Comparison of ENCODE assay signal across 8 mouse cellular contexts in genomic region chr12:24493011-24493410, GRCm38 (mm10). TPM values are rescaled to one million over a fixed set of nuclear protein-coding genes. Genes with fewer than 3 reads are reported as not detected.
DNase-seq lines count a peak whose midpoint lies in the region; ATAC-seq and TF ChIP-seq lines count a peak whose summit lies in the region.

No protein-coding gene starts in this region.

- no peaks in the 10 kb centered on the region for H3K36me3 ChIP-seq in heart, embryonic 12.5 days
- H3K36me3 ChIP-seq in intestine, postnatal 0 days (ENCODE audit: control insufficient read depth, insufficient read depth): no peaks in the 10 kb centered on the region
- H3K36me3 ChIP-seq in stomach, embryonic 16.5 days (ENCODE audit: control insufficient read depth, insufficient read depth, low read length): no peaks in the 10 kb centered on the region

- intact Hi-C loops in heart, postnatal 25 days (cut with DNase I): no loop called here

- peak overlapping the region; percentile 63 for H3K4me2 ChIP-seq in heart, embryonic 12.5 days
- H3K4me2 ChIP-seq in intestine, postnatal 0 days (replicated peaks; ENCODE audit: low read depth): peak overlapping the region; percentile 54; the same call in 1 of the 2 replicates
- peak overlapping the region; percentile 31 for H3K4me2 ChIP-seq in stomach, embryonic 16.5 days (ENCODE audit: low read depth, low read length)

- H3K4me3 ChIP-seq in heart, embryonic 12.5 days: peak overlapping the region; percentile 31; the same call in 1 of the 2 replicates
- no peak overlapping the region; the same call in 1 of the 2 replicates for H3K4me3 ChIP-seq in intestine, postnatal 0 days (ENCODE audit: low read depth, low read length)
- peak overlapping the region; percentile 19 for H3K4me3 ChIP-seq in stomach, embryonic 16.5 days (replicated peaks; ENCODE audit: low read length)

- no peaks in the 10 kb centered on the region for H3K9me3 ChIP-seq in heart, embryonic 12.5 days (replicated peaks)
- H3K9me3 ChIP-seq in intestine, postnatal 0 days (ENCODE audit: control insufficient read depth): no peaks in the 10 kb centered on the region
- H3K9me3 ChIP-seq in stomach, embryonic 16.5 days (replicated peaks; ENCODE audit: control insufficient read depth, low read length): no peaks in the 10 kb centered on the region

- WGBS in heart, embryonic 12.5 days: 63% methylated on average over 9 of the region's 9 CpGs
- WGBS in intestine, postnatal 0 days: 67% methylated on average over 9 of the region's 9 CpGs
- whole genome bisulfite sequencing in stomach, embryonic 16.5 days: 68% methylated on average over 9 of the region's 9 CpGs

- H3K4me1 ChIP-seq in heart, embryonic 12.5 days (replicated peaks): peaks cover 4% of the 10 kb centered on the region; the same call in 1 of the 2 replicates
- H3K4me1 ChIP-seq in intestine, postnatal 0 days (replicated peaks; ENCODE audit: control insufficient read depth, insufficient read depth, low read length): no peaks in the 10 kb centered on the region
- H3K4me1 ChIP-seq in stomach, embryonic 16.5 days (ENCODE audit: control insufficient read depth, insufficient read depth, low read length): no peaks in the 10 kb centered on the region

- TF ChIP-seq CTCF in intestine, postnatal 0 days (IDR thresholded peaks at IDR 0.05; ENCODE audit: low read depth): no peak

- H3K27ac ChIP-seq in heart, embryonic 12.5 days (ENCODE audit: poor library complexity, severe bottlenecking): no peak overlapping the region
- no peak overlapping the region for H3K27ac ChIP-seq in intestine, postnatal 0 days (ENCODE audit: low read depth, low read length)
- H3K27ac ChIP-seq in stomach, embryonic 16.5 days (ENCODE audit: low read length): no peak overlapping the region

- no peak overlapping the region for H3K9ac ChIP-seq in heart, embryonic 12.5 days
- no peak overlapping the region for H3K9ac ChIP-seq in intestine, postnatal 0 days (ENCODE audit: low read depth, low read length)
- H3K9ac ChIP-seq in stomach, embryonic 16.5 days (ENCODE audit: low read length): no peak overlapping the region

- DNase-seq in heart, postnatal 25 days (ENCODE audit: low spot score): no peak
- DNase-seq in thymus, postnatal 14 days: peak; percentile 6
- DNase-seq in thymus, postnatal 0 days (ENCODE audit: low spot score): no peak
- DNase-seq in layer of hippocampus, postnatal 25 days (ENCODE audit: extremely low spot score in 1 of 2, low spot score in 1 of 2): no peak
- no peak for DNase-seq in retina, embryonic 14.5 days (ENCODE audit: low spot score)

- no peaks in the 10 kb centered on the region for H3K27me3 ChIP-seq in heart, embryonic 12.5 days (replicated peaks)
- no peaks in the 10 kb centered on the region for H3K27me3 ChIP-seq in intestine, postnatal 0 days (replicated peaks; ENCODE audit: control insufficient read depth, insufficient read depth, low read length)
- no peaks in the 10 kb centered on the region for H3K27me3 ChIP-seq in stomach, embryonic 16.5 days (ENCODE audit: control insufficient read depth, insufficient read depth, low read length)

- ATAC-seq in heart, embryonic 12.5 days (ENCODE audit: insufficient number of reproducible peaks, low FRiP score): no peak
- ATAC-seq in intestine, postnatal 0 days: no peak
- ATAC-seq in stomach, embryonic 16.5 days (ENCODE audit: insufficient read depth, low FRiP score): no peak

RNA-seq across cellular contexts. Expression of gene Taf1b, which starts 5.1 kb away (rescaled TPM):
- polyA plus RNA-seq in heart, embryonic 12.5 days (2016; fragmentation: Nextera tagmentation; extraction: Ambion mirVana): 23.9 and 25.4 TPM in 2 replicates
- 10 to 100 TPM in 1 of 2 experiments, 1 to 10 TPM in 1; 9.8 to 10.4 TPM for total RNA-seq in heart, postnatal 25 days (2021)
- polyA plus RNA-seq in thymus, postnatal 0 days (2015; fragmentation: Nextera tagmentation; extraction: Ambion mirVana): 43.6 and 45.8 TPM in 2 replicates
- 10.3 and 10.4 TPM in 2 replicates for polyA plus RNA-seq in intestine, postnatal 0 days (2015; fragmentation: Nextera tagmentation; extraction: Ambion mirVana)
- 20.6 and 22.0 TPM in 2 replicates for polyA plus RNA-seq in stomach, embryonic 16.5 days (2015; fragmentation: Nextera tagmentation; extraction: Ambion mirVana)
- total RNA-seq in layer of hippocampus, postnatal 25 days (2021): 10 to 100 TPM; 29.2 to 34.6 TPM
